Mouse (Mus musculus) stomach, adult 2 months (tissue): ENCODE data around the gene Tma16. TPM values are rescaled to one million over a fixed set of nuclear protein-coding genes. Genes with fewer than 3 reads are reported as not detected.

ENCODE experiments used
- polyA plus RNA-seq: library from polyadenylated mRNA; depleted of rRNA; stranded (reverse); fragments of >200 nt; gene quantifications from 2 replicates; pipeline ENCODE4 v1.2.3, GENCODE M21; 2012; rRNA removed

The Tma16 gene
- polyA plus RNA-seq = 0.10 and 0.35 TPM in 2 replicates

DNA sequence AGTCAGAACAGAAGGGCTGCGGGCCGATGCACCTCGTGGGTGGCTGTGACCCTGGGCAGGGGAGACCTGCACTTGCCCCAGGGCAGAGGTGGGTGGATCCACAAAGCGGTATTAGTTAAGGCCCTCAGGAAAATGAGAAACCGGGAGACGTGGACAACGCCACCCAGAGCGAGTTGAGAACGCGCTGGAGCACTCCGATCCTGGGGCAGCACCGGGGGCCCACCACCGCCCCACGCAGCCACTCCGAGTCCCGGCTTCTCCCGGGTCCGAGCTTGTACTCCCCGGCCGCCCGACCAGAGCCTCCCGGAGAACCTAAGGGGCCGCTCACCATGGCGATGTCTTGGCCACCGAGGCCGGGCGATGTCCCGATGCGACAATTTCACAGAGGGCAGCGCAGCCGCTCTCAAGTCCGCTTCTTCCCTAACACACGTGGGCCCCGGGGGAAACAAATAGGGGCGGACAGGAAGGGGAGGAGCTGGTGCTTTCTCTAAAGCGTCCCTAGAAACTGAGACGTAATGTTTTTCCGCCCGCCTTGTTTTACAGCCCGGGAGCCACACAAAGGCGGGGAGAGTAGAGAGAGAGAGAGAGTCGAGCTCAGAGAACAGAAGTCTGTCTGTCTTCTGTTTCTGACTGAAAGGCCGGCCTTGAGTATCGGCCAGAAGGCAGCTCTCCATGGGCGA lies at the start of gene Tma16:
Gene Tma16, minus strand, starts transcription at position 447 of the 680 bp plus-strand sequence.

DNA sequence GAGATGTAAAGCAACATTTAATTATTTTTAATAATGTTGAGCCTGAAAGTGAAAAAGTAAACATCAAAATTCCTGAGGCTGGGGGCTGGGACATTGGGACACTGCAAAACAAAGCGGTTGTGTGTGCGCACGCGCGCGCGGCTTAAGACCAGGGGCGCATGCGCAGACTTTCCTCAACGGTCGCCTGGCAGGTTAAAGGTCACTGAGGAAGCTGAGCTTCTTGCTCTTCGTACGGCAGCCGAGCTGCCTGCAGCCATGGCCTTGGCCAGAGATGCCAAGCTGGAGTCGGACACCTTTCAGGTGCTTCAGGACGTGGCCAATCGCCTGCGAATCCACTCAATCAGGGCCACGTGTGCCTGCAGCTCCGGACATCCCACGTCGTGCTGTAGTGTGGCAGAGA lies 25.2 kb upstream of the Tma16 start, which contains the start of gene Tktl2:
Gene Tktl2, plus strand, starts transcription at position 220 of the 400 bp plus-strand sequence.

Other genes with a start within 250 kb of the Tma16 start
- not detected in 2 replicates for gene Tktl2, start 25.2 kb upstream of the Tma16 start, polyA plus RNA-seq
- gene Npy5r, start 201.6 kb upstream of the Tma16 start, polyA plus RNA-seq = not detected in 2 replicates
- 0.28 and 0.43 TPM in 2 replicates for gene Npy1r, start 210.7 kb upstream of the Tma16 start, polyA plus RNA-seq